Mouse (Mus musculus): ENCODE measurements around the gene Tcf3. TPM values are rescaled to one million over a fixed set of nuclear protein-coding genes. Genes with fewer than 3 reads are reported as not detected.

Tcf3 gene
- total and polyA plus RNA-seq, 2 experiments from 2014 or later: 24.8 to 91.1 TPM

- Histone ChIP-seq H3K9me3 (ENCODE audit: low read length) (no peaks in the 10 kb centered on the region), H3K36me3 (ENCODE audit: insufficient read depth, low read length) (no peaks in the 10 kb centered on the region), H3K27me3 (ENCODE audit: insufficient read depth, low read length) (no peaks in the 10 kb centered on the region), H3K9ac (replicated peaks; ENCODE audit: low read length, poor library complexity, severe bottlenecking) (no peak overlapping the region), H3K4me2 (ENCODE audit: low read depth, low read length, poor library complexity, severe bottlenecking) (no peak overlapping the region), H3K4me1 (ENCODE audit: insufficient read depth, low read length) (no peaks in the 10 kb centered on the region; the same call in 1 of the 2 replicates), H3K4me3 (ENCODE audit: low read depth, low read length) (no peak overlapping the region), H3K27ac (ENCODE audit: low read depth, low read length) (no peak overlapping the region)
- TF ChIP-seq CTCF (IDR thresholded peaks at IDR 0.05): no peak
- 91% methylated on average over 6 of the region's 6 CpGs for WGBS
- no peak for ATAC-seq (ENCODE audit: low FRiP score)
- DNase-seq (ENCODE audit: low spot score): no peak
Observed at GRCm38 (mm10) chr10:80368392-80368791, 65.1 kb downstream of the Tcf3 start.

GRCm38 (mm10) chr10:80367954-80368353 is 65.5 kb downstream of the Tcf3 start:
- H3K4me2 ChIP-seq (ENCODE audit: low read depth, low read length, poor library complexity, severe bottlenecking): no peak overlapping the region
- H3K9me3 ChIP-seq (ENCODE audit: low read length): no peaks in the 10 kb centered on the region
- H3K4me3 ChIP-seq (ENCODE audit: low read depth, low read length): no peak overlapping the region
- TF ChIP-seq CTCF (IDR thresholded peaks at IDR 0.05): no peak
- H3K27me3 ChIP-seq (ENCODE audit: insufficient read depth, low read length): no peaks in the 10 kb centered on the region
- no peaks in the 10 kb centered on the region; the same call in 1 of the 2 replicates for H3K4me1 ChIP-seq (ENCODE audit: insufficient read depth, low read length)
- DNase-seq (ENCODE audit: low spot score) (no peak), ATAC-seq (ENCODE audit: low FRiP score) (no peak)
- no peaks in the 10 kb centered on the region for H3K36me3 ChIP-seq (ENCODE audit: insufficient read depth, low read length)
- no peak overlapping the region for H3K9ac ChIP-seq (replicated peaks; ENCODE audit: low read length, poor library complexity, severe bottlenecking)
- no peak overlapping the region for H3K27ac ChIP-seq (ENCODE audit: low read depth, low read length)
- WGBS: 60% methylated on average over 5 of the region's 5 CpGs

- Histone ChIP-seq H3K27me3 (ENCODE audit: insufficient read depth, low read length) (no peaks in the 10 kb centered on the region), H3K9me3 (ENCODE audit: low read length) (no peaks in the 10 kb centered on the region), H3K4me1 (ENCODE audit: insufficient read depth, low read length) (no peaks in the 10 kb centered on the region), H3K4me3 (ENCODE audit: low read depth, low read length) (no peak overlapping the region), H3K4me2 (ENCODE audit: low read depth, low read length, poor library complexity, severe bottlenecking) (no peak overlapping the region), H3K9ac (replicated peaks; ENCODE audit: low read length, poor library complexity, severe bottlenecking) (no peak overlapping the region), H3K36me3 (ENCODE audit: insufficient read depth, low read length) (no peaks in the 10 kb centered on the region), H3K27ac (ENCODE audit: low read depth, low read length) (no peak overlapping the region)
- WGBS: 80% methylated on average over 6 of the region's 6 CpGs
- DNase-seq (ENCODE audit: low spot score): no peak
- no peak for ATAC-seq (ENCODE audit: low FRiP score)
- TF ChIP-seq CTCF (IDR thresholded peaks at IDR 0.05): no peak
Observed at GRCm38 (mm10) chr10:80365736-80366135, 67.7 kb downstream of the Tcf3 start.

GRCm38 (mm10) chr10:80363734-80364133 is 69.7 kb downstream of the Tcf3 start:
- Histone ChIP-seq H3K9me3 (ENCODE audit: low read length) (no peaks in the 10 kb centered on the region), H3K36me3 (ENCODE audit: insufficient read depth, low read length) (no peaks in the 10 kb centered on the region), H3K27me3 (ENCODE audit: insufficient read depth, low read length) (no peaks in the 10 kb centered on the region; the same call in none of the 2 replicates), H3K4me1 (ENCODE audit: insufficient read depth, low read length) (no peaks in the 10 kb centered on the region), H3K4me2 (ENCODE audit: low read depth, low read length, poor library complexity, severe bottlenecking) (no peak overlapping the region), H3K4me3 (ENCODE audit: low read depth, low read length) (no peak overlapping the region), H3K27ac (ENCODE audit: low read depth, low read length) (no peak overlapping the region), H3K9ac (replicated peaks; ENCODE audit: low read length, poor library complexity, severe bottlenecking) (no peak overlapping the region)
- DNase-seq (ENCODE audit: low spot score) (no peak), ATAC-seq (ENCODE audit: low FRiP score) (no peak)
- 23% methylated on average over 6 of the region's 6 CpGs for WGBS
- TF ChIP-seq CTCF (IDR thresholded peaks at IDR 0.05): no peak

Small RNAs within 50 kb of the gene (microRNA-seq; reads per million reads assigned to microRNA genes)
- gene Gm22721 (ENCODE audit: borderline number of aligned reads): not detected

Other genes starting within 250 kb of the Tcf3 start
- gene Mum1, start 207.2 kb downstream of the Tcf3 start, total RNA-seq (2014; rRNA removed): 45.1 and 60.9 TPM in 2 replicates
- 42.4 and 49.6 TPM in 2 replicates for gene Mum1, start 207.2 kb downstream of the Tcf3 start, polyA plus RNA-seq (2015; fragmentation: Nextera tagmentation; extraction: Ambion mirVana)
- 193 and 201 TPM in 2 replicates for gene Ndufs7, start 184.5 kb downstream of the Tcf3 start, total RNA-seq (2014; rRNA removed)
- 358 and 388 TPM in 2 replicates for gene Ndufs7, start 184.5 kb downstream of the Tcf3 start, polyA plus RNA-seq (2015; fragmentation: Nextera tagmentation; extraction: Ambion mirVana)
- gene Gamt, start 172.6 kb downstream of the Tcf3 start, total RNA-seq (2014; rRNA removed): 12.5 and 14.3 TPM in 2 replicates
- 16.8 and 19.6 TPM in 2 replicates for gene Gamt, start 172.6 kb downstream of the Tcf3 start, polyA plus RNA-seq (2015; fragmentation: Nextera tagmentation; extraction: Ambion mirVana)
- gene Dazap1, start 172.2 kb downstream of the Tcf3 start, total RNA-seq (2014; rRNA removed): 107 and 109 TPM in 2 replicates
- 34.2 and 34.5 TPM in 2 replicates for gene Dazap1, start 172.2 kb downstream of the Tcf3 start, polyA plus RNA-seq (2015; fragmentation: Nextera tagmentation; extraction: Ambion mirVana)
- gene Rps15, start 141.2 kb downstream of the Tcf3 start, total RNA-seq (2014; rRNA removed): 971 and 1,162 TPM in 2 replicates
- 633 and 645 TPM in 2 replicates for gene Rps15, start 141.2 kb downstream of the Tcf3 start, polyA plus RNA-seq (2015; fragmentation: Nextera tagmentation; extraction: Ambion mirVana)
- 370 and 395 TPM in 2 replicates for gene Apc2, start 137.7 kb downstream of the Tcf3 start, total RNA-seq (2014; rRNA removed)
- 95.3 and 110 TPM in 2 replicates for gene Apc2, start 137.7 kb downstream of the Tcf3 start, polyA plus RNA-seq (2015; fragmentation: Nextera tagmentation; extraction: Ambion mirVana)
- 15.6 and 23.1 TPM in 2 replicates for gene 2310011J03Rik, start 113.1 kb downstream of the Tcf3 start, total RNA-seq (2014; rRNA removed)
- gene 2310011J03Rik, start 113.1 kb downstream of the Tcf3 start, polyA plus RNA-seq (2015; fragmentation: Nextera tagmentation; extraction: Ambion mirVana): 26.5 and 29.6 TPM in 2 replicates
- 5.2 and 7.5 TPM in 2 replicates for gene Pcsk4, start 104.1 kb downstream of the Tcf3 start, total RNA-seq (2014; rRNA removed)
- gene Pcsk4, start 104.1 kb downstream of the Tcf3 start, polyA plus RNA-seq (2015; fragmentation: Nextera tagmentation; extraction: Ambion mirVana): 12.6 and 14.6 TPM in 2 replicates
- 3.8 and 5.3 TPM in 2 replicates for gene Reep6, start 103.7 kb downstream of the Tcf3 start, total RNA-seq (2014; rRNA removed)
- gene Reep6, start 103.7 kb downstream of the Tcf3 start, polyA plus RNA-seq (2015; fragmentation: Nextera tagmentation; extraction: Ambion mirVana): 7.0 and 7.8 TPM in 2 replicates
- 0.71 and 0.77 TPM in 2 replicates for gene Adamtsl5, start 85.2 kb downstream of the Tcf3 start, total RNA-seq (2014; rRNA removed)
- gene Adamtsl5, start 85.2 kb downstream of the Tcf3 start, polyA plus RNA-seq (2015; fragmentation: Nextera tagmentation; extraction: Ambion mirVana): 0.62 and 0.71 TPM in 2 replicates
- 17.5 and 23.1 TPM in 2 replicates for gene Plk5, start 77.2 kb downstream of the Tcf3 start, total RNA-seq (2014; rRNA removed)
- 12.5 and 12.8 TPM in 2 replicates for gene Plk5, start 77.2 kb downstream of the Tcf3 start, polyA plus RNA-seq (2015; fragmentation: Nextera tagmentation; extraction: Ambion mirVana)
- gene Mex3d, start 46.0 kb downstream of the Tcf3 start, total RNA-seq (2014; rRNA removed): 118 and 147 TPM in 2 replicates
- gene Mex3d, start 46.0 kb downstream of the Tcf3 start, polyA plus RNA-seq (2015; fragmentation: Nextera tagmentation; extraction: Ambion mirVana): 12.5 and 13.9 TPM in 2 replicates
- 30.4 and 47.0 TPM in 2 replicates for gene Mbd3, start 34.1 kb downstream of the Tcf3 start, total RNA-seq (2014; rRNA removed)
- 154 and 157 TPM in 2 replicates for gene Mbd3, start 34.1 kb downstream of the Tcf3 start, polyA plus RNA-seq (2015; fragmentation: Nextera tagmentation; extraction: Ambion mirVana)
- gene Uqcr11, start 26.8 kb downstream of the Tcf3 start, total RNA-seq (2014; rRNA removed): 295 and 379 TPM in 2 replicates
- 638 and 795 TPM in 2 replicates for gene Uqcr11, start 26.8 kb downstream of the Tcf3 start, polyA plus RNA-seq (2015; fragmentation: Nextera tagmentation; extraction: Ambion mirVana)
- 2.8 and 3.1 TPM in 2 replicates for gene Onecut3, start 61.2 kb upstream of the Tcf3 start, total RNA-seq (2014; rRNA removed)
- gene Onecut3, start 61.2 kb upstream of the Tcf3 start, polyA plus RNA-seq (2015; fragmentation: Nextera tagmentation; extraction: Ambion mirVana): 0.69 and 0.89 TPM in 2 replicates
- gene Atp8b3, start 105.5 kb upstream of the Tcf3 start, total RNA-seq (2014; rRNA removed): 0.71 and 0.93 TPM in 2 replicates
- 0.90 and 1.1 TPM in 2 replicates for gene Atp8b3, start 105.5 kb upstream of the Tcf3 start, polyA plus RNA-seq (2015; fragmentation: Nextera tagmentation; extraction: Ambion mirVana)
- 34.2 and 52.6 TPM in 2 replicates for gene Rexo1, start 127.9 kb upstream of the Tcf3 start, total RNA-seq (2014; rRNA removed)
- 26.1 and 29.8 TPM in 2 replicates for gene Rexo1, start 127.9 kb upstream of the Tcf3 start, polyA plus RNA-seq (2015; fragmentation: Nextera tagmentation; extraction: Ambion mirVana)
- 13.7 and 18.1 TPM in 2 replicates for gene Klf16, start 143.7 kb upstream of the Tcf3 start, total RNA-seq (2014; rRNA removed)
- 7.7 and 8.3 TPM in 2 replicates for gene Klf16, start 143.7 kb upstream of the Tcf3 start, polyA plus RNA-seq (2015; fragmentation: Nextera tagmentation; extraction: Ambion mirVana)
- 264 and 275 TPM in 2 replicates for gene Abhd17a, start 156.7 kb upstream of the Tcf3 start, total RNA-seq (2014; rRNA removed)
- gene Abhd17a, start 156.7 kb upstream of the Tcf3 start, polyA plus RNA-seq (2015; fragmentation: Nextera tagmentation; extraction: Ambion mirVana): 152 and 157 TPM in 2 replicates
- gene Scamp4, start 169.2 kb upstream of the Tcf3 start, total RNA-seq (2014; rRNA removed): 27.8 and 32.4 TPM in 2 replicates
- 73.1 and 76.9 TPM in 2 replicates for gene Scamp4, start 169.2 kb upstream of the Tcf3 start, polyA plus RNA-seq (2015; fragmentation: Nextera tagmentation; extraction: Ambion mirVana)
- gene Adat3, start 169.2 kb upstream of the Tcf3 start, total RNA-seq (2014; rRNA removed): 4.0 and 6.2 TPM in 2 replicates
- 4.6 and 4.9 TPM in 2 replicates for gene Adat3, start 169.2 kb upstream of the Tcf3 start, polyA plus RNA-seq (2015; fragmentation: Nextera tagmentation; extraction: Ambion mirVana)
- gene Gm49322, start 172.4 kb upstream of the Tcf3 start, total RNA-seq (2014; rRNA removed): 2.0 and 2.7 TPM in 2 replicates
- 1.7 and 1.8 TPM in 2 replicates for gene Gm49322, start 172.4 kb upstream of the Tcf3 start, polyA plus RNA-seq (2015; fragmentation: Nextera tagmentation; extraction: Ambion mirVana)
- 124 and 146 TPM in 2 replicates for gene Csnk1g2, start 189.2 kb upstream of the Tcf3 start, total RNA-seq (2014; rRNA removed)
- gene Csnk1g2, start 189.2 kb upstream of the Tcf3 start, polyA plus RNA-seq (2015; fragmentation: Nextera tagmentation; extraction: Ambion mirVana): 90.5 and 93.3 TPM in 2 replicates
- gene Btbd2, start 223.4 kb upstream of the Tcf3 start, total RNA-seq (2014; rRNA removed): 168 and 215 TPM in 2 replicates
- 71.6 and 80.4 TPM in 2 replicates for gene Btbd2, start 223.4 kb upstream of the Tcf3 start, polyA plus RNA-seq (2015; fragmentation: Nextera tagmentation; extraction: Ambion mirVana)
- 74.6 and 74.7 TPM in 2 replicates for gene Mknk2, start 244.5 kb upstream of the Tcf3 start, total RNA-seq (2014; rRNA removed)
- gene Mknk2, start 244.5 kb upstream of the Tcf3 start, polyA plus RNA-seq (2015; fragmentation: Nextera tagmentation; extraction: Ambion mirVana): 35.3 and 36.0 TPM in 2 replicates

Data from midbrain, postnatal 0 days (tissue).